Mouse (Mus musculus) bone marrow, adult 2 months (tissue): Measurements from ENCODE around the gene Rnf157. TPM values are rescaled to one million over a fixed set of nuclear protein-coding genes. Genes with fewer than 3 reads are reported as not detected.

Source experiments
- H3K27ac ChIP-seq: fragments of 200-500 bp; 2 replicates; pipeline ENCODE4 v1.5.1; 2012; ENCODE audit warnings: low read depth, mild to moderate bottlenecking, control low read depth, inconsistent platforms, low read length; ENCODE audit not compliant: control insufficient read depth, poor library complexity, insufficient read depth
- H3K4me1 ChIP-seq: fragments of 200-500 bp; 2 replicates; pipeline ENCODE4 v1.6.1; 2011; ENCODE audit warnings: low read length; ENCODE audit not compliant: control insufficient read depth, insufficient read depth
- H3K4me3 ChIP-seq: fragments of 200-500 bp; replicated peaks from 2 replicates; pipeline ENCODE3; 2011; ENCODE audit warnings: mild to moderate bottlenecking, low read depth, low read length, control low read depth; ENCODE audit not compliant: control insufficient read depth
- CTCF ChIP-seq: fragments of 200-500 bp; IDR thresholded peaks from 2 replicates; pipeline ENCODE4 v1.5.1; 2011; ENCODE audit warnings: low read length, control low read depth; ENCODE audit not compliant: control insufficient read depth, insufficient read depth
- POLR2A ChIP-seq: fragments of 200-500 bp; IDR thresholded peaks from 2 replicates; pipeline ENCODE4 v1.6.1; 2011; ENCODE audit warnings: low read depth, mild to moderate bottlenecking, control low read depth, low read length, borderline replicate concordance; ENCODE audit not compliant: control insufficient read depth
- WGBS: fragments of 180-500 bp; shearing (Covaris S2); methylation state at CpG from one replicate; pipeline ENCODE4 v1.1.7; 2018; 5-methylcytosine and 5-hydroxymethylcytosine counted together
- polyA plus RNA-seq: library from polyadenylated mRNA; stranded (reverse); fragments of >200 nt; gene quantifications from 2 replicates; pipeline ENCODE4 v1.2.4, GENCODE M21; 2011; ENCODE audit warnings: low replicate concordance; ENCODE audit not compliant: missing spikeins, insufficient read depth, insufficient read length

Gene Rnf157
- polyA plus RNA-seq, 1 experiment: 14.2 TPM

DNA sequence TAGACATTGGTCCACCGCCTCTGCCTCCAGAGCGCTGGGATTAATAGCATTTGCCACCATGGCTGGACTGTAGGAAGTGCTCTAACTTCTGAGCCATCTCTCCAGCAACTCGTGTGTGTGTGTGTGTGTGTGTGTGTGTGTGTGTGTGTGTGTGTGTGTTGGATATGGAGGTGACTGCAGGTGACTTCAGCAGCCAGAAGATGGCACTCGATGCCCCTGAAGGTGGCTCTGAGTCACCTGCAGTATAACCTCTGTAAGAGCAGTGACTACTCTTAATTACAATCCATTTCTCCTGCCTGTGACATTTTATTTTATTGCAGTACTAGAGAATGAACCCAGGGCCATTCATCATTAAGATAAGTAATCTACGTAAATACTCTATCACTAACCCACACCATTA is 61.5 kb downstream of the Rnf157 start:
- no peaks in the 10 kb centered on the region for H3K4me1 ChIP-seq
- no peak overlapping the region for H3K4me3 ChIP-seq
- no peak overlapping the region for H3K27ac ChIP-seq
- TF ChIP-seq CTCF (no peak), POLR2A (no peak)
- 83% methylated on average over 5 of the region's 5 CpGs for WGBS

DNA sequence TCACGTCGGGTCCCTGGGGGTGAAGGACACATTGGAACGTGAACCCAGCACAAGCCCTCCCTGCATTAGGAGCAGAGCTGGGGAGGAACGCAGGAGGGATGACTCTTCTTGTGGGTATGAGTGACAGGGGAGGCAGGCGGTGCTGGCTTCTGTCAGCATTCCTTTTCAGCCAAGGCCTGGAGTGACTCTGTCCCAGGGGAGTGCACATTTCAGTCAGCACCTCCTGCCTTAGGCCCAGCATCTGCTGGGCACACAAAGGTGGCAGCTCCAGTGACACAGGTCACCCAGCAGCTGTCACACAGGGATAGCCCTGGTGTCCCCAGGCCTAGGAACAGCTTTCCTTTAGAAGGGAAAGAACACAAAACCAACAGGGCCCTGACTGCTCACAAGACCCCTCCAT is 64.9 kb downstream of the Rnf157 start:
- H3K27ac ChIP-seq: no peak overlapping the region
- no peak for TF ChIP-seq CTCF
- no peak for TF ChIP-seq POLR2A

DNA sequence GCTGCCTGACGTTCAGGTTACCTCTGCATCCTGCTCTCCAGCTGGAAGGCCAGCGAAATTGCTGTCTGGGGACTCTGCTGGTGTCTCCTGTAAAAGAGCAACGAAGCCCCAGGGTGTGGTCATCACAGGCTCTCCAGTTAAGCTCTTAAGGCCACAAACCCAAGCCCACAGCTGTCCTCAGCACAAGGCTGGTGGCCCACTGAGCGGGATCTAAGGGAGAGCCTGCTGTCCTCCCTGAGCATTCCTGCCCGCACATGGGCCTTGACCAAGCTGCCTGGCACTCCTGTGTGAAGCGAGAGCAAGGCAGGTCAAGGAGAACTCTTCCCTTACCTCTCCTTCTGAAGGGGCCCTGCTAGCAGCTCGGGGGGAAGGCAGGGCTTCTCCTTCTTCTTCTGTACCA is 65.8 kb downstream of the Rnf157 start:
- TF ChIP-seq POLR2A (no peak), CTCF (no peak)
- no peak overlapping the region for H3K4me3 ChIP-seq
- H3K27ac ChIP-seq: no peak overlapping the region
- no peaks in the 10 kb centered on the region for H3K4me1 ChIP-seq
- 84% methylated on average over 7 of the region's 7 CpGs for WGBS

More for the DNA sequence above, 64.9 kb downstream of the Rnf157 start:
- no peak overlapping the region for H3K4me3 ChIP-seq
- WGBS: 90% methylated on average over 5 of the region's 5 CpGs
- H3K4me1 ChIP-seq: no peaks in the 10 kb centered on the region

DNA sequence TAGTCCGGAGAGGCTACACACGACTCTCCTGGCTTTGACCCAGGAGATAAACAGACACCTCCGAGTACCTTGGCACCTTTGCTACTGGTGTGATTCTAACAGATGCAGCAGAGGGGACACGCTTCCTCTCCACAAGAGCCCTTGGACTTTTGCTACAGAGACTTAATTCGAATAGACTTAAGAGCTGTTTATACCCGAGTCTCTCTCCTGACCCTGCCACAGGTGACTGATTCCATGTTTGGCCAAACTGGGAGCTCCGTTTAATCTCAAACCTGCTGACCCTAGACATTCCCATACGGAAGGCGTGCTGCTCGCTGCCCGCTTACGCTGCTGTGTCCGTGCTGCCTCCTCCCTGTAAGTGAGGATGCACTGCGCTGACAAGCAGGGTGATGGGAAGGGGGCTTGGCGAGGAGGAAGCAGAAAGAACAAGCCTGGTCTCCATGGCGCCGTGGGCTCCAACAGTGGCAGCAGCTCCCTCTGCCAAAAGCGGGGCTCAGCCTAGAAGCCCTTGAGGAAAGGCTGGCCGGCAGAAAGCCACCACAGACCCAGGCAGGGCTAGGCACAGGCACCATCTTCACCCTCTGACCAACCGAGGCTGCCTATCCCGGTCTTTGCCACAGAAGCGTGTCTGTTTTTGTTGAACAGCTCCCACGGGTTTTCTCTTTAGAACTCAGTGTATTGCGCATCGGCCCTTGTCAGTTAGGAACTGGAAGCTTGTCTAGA is 70.6 kb downstream of the Rnf157 start:
- H3K4me1 ChIP-seq: no peaks in the 10 kb centered on the region
- 85% methylated on average over 25 of the region's 25 CpGs for WGBS
- no peak overlapping the region for H3K27ac ChIP-seq
- H3K4me3 ChIP-seq: no peak overlapping the region
- TF ChIP-seq CTCF: no peak
- TF ChIP-seq POLR2A: no peak

DNA sequence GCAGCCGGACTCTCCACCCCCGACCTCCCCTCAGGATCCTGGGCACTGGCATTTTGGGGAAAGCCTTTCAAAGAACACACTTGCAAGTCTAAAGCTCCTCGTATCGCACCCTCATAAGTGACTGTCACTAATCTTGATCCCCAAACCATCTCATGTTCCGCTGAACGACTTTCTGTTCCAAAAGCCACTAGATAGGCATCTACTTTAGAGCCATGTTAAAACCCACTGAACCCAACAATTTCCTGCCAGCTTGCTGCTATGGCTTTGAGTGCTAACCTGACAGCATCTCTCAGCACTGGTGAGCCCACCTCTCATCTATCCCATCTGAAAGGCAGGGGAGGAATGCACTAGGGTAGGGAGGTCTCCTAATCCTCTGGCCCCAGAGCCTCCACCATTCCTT is 75.3 kb downstream of the Rnf157 start:
- WGBS: 27% methylated on average over 6 of the region's 6 CpGs
- TF ChIP-seq POLR2A (no peak), CTCF (no peak)
- H3K4me3 ChIP-seq: no peak overlapping the region
- no peaks in the 10 kb centered on the region; the same call in 1 of the 2 replicates for H3K4me1 ChIP-seq
- H3K27ac ChIP-seq: no peak overlapping the region

DNA sequence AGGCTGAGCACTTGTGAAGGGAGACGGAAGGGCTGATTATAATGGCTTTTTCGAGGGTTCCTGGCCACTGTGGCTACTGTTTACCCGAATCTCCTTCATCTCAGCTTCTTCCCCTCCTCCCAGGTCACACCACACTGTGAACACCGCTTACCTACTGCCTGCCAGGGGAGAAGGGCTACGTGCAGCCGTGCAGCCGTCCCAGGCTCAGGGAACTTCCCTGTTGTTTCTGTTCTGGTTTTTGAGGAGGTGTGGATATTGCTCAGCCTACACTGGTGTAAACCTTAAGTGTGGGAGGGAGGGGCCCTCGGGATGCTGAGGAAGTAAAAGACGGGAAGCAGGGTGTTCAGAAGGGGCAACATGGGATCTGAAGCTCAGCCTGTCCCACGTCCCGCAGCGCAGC is 75.8 kb downstream of the Rnf157 start:
- 38% methylated on average over 12 of the region's 12 CpGs for WGBS
- Histone ChIP-seq H3K27ac (no peak overlapping the region), H3K4me3 (no peak overlapping the region), H3K4me1 (no peaks in the 10 kb centered on the region; the same call in 1 of the 2 replicates)
- no peak for TF ChIP-seq POLR2A
- no peak for TF ChIP-seq CTCF

DNA sequence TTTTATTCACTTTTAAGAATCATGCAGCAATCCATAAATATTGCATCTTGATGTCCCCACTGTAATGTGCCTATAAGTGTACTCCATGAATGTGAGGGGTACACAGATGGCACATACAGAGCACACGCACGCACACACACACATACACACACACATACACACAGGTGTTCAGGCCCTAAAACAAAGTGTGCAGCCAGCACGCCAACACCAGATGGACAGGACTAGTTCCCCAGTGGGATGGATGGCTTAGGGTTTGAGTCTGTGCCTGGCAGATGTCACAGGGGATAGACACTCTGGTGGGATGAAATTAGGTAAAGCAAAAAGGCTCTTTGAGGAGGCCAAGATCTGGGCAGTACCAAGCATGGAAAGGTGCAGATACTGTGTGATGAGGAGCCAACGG is 76.4 kb downstream of the Rnf157 start:
- Histone ChIP-seq H3K4me3 (no peak overlapping the region), H3K27ac (no peak overlapping the region), H3K4me1 (no peaks in the 10 kb centered on the region; the same call in 1 of the 2 replicates)
- TF ChIP-seq CTCF (no peak), POLR2A (no peak)
- 84% methylated on average over 4 of the region's 4 CpGs for WGBS

DNA sequence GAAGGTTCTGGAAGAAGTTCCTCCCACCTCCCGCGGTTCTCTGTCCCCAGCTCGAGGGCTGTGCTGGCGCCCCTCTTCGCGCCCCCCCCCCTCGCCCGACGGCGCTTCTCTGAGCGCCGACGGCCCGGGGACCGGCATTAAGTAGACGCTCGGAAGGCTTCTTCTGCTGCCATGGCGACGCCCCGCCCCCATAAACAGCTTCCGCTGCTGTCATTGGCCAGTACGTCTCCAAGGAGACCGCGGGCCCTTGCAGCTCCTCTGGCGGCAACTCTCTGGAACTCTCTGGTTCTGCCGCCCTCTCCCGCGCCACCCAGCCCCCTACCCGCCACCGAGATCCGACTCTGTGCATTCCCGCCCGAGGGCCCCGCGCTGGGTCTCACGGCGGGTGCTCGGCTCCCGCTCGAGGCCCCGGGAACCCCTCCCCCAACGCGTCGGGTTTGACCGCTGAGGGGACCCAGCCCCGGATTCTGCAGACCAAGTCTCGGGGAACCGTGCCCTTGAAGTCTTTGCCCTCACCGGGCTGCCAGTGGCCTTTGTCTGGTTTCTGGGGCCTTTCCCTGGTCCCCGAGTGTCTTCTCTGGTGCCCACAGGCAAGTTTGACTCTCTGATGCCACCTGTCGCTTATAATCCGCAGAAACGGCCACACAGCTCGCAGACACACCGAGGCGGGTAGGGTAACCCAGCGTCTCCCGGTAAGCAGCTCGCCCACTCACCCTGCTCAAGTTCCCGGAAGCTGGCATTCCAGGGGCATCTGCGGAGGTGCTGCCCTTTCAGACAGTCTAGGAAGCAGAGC is 77.4 kb downstream of the Rnf157 start, which contains the start of gene Foxj1:
Foxj1 (minus strand) TSS at position 156 of the 793 bp plus-strand sequence.
- Histone ChIP-seq H3K27ac (no peak within 1 kb of the TSS), H3K4me1 (no peaks in the 10 kb centered on the region; the same call in 1 of the 2 replicates), H3K4me3 (peak within 1 kb of the TSS; percentile 44)
- WGBS: under 1% methylated on average over 61 of the region's 61 CpGs
- no peak for TF ChIP-seq POLR2A
- TF ChIP-seq CTCF: peak; percentile 57
